Mouse (Mus musculus) limb, embryonic 11.5 days (tissue): ENCODE measurements around the gene Vps9d1. TPM values are rescaled to one million over a fixed set of nuclear protein-coding genes. Genes with fewer than 3 reads are reported as not detected.
"Not testable (repeated sequence)": the region's sequence is repeated elsewhere in the genome, so short reads cannot be mapped to it uniquely, and the experiment has no call there.

Experiments
- ATAC-seq: fragments of 200-750 bp; cut with Nextera tagmentation; 2 replicates; pipeline ENCODE4 v1.8.0; 2017; ENCODE audit warnings: low read depth; ENCODE audit not compliant: insufficient number of reproducible peaks, low FRiP score, low TSS enrichment
- DNase-seq: peaks from one replicate; pipeline ENCODE4 v3.0.0-alpha.2; 2015; ENCODE audit warnings: low spot score
- H3K27ac ChIP-seq: fragments of 300-500 bp; sonication (generic); replicated peaks from 2 replicates; pipeline ENCODE4 v1.5.1; 2014; ENCODE audit warnings: low read depth, mild to moderate bottlenecking, low read length
- H3K27me3 ChIP-seq: fragments of 300-500 bp; sonication (generic); 2 replicates; pipeline ENCODE4 v1.6.1; 2014; ENCODE audit warnings: mild to moderate bottlenecking, low read length, mixed read lengths; ENCODE audit not compliant: control insufficient read depth, insufficient read depth
- H3K36me3 ChIP-seq: fragments of 300-500 bp; sonication (generic); 2 replicates; pipeline ENCODE4 v1.6.1; 2014; ENCODE audit warnings: mild to moderate bottlenecking, low read length, moderate library complexity, mixed read lengths; ENCODE audit not compliant: control insufficient read depth, insufficient read depth
- H3K4me1 ChIP-seq: fragments of 300-500 bp; sonication (generic); 2 replicates; pipeline ENCODE4 v1.6.1; 2014; ENCODE audit warnings: low read length, mixed read lengths; ENCODE audit not compliant: control insufficient read depth, insufficient read depth
- H3K4me2 ChIP-seq: fragments of 300-500 bp; sonication (generic); 2 replicates; pipeline ENCODE4 v1.6.1; 2014; ENCODE audit warnings: low read depth, mild to moderate bottlenecking, moderate library complexity; ENCODE audit not compliant: severe bottlenecking
- H3K4me3 ChIP-seq: fragments of 300-500 bp; sonication (generic); 2 replicates; pipeline ENCODE4 v1.5.1; 2014; ENCODE audit warnings: low read depth, low read length
- H3K9ac ChIP-seq: fragments of 300-500 bp; sonication (generic); 2 replicates; pipeline ENCODE4 v1.6.1; 2014; ENCODE audit warnings: mild to moderate bottlenecking, low read length
- H3K9me3 ChIP-seq: fragments of 300-500 bp; sonication (generic); 2 replicates; pipeline ENCODE4 v1.6.1; 2016; ENCODE audit warnings: low read length; ENCODE audit not compliant: control insufficient read depth
- WGBS: fragments of 180-500 bp; shearing (Covaris S2); extraction: QIAGEN DNeasy Blood & Tissue Kit; methylation state at CpG from one replicate; pipeline ENCODE4 v1.1.7; 2014; 5-methylcytosine and 5-hydroxymethylcytosine counted together
- polyA plus RNA-seq: library from polyadenylated mRNA; unstranded; fragments of >200 nt; fragmentation: Nextera tagmentation; extraction: Ambion mirVana; gene quantifications from 2 replicates; pipeline ENCODE4 v1.2.1, GENCODE M21; 2014

Gene Vps9d1
- polyA plus RNA-seq, 1 experiment from 2014 or later = 25.6 TPM

DNA sequence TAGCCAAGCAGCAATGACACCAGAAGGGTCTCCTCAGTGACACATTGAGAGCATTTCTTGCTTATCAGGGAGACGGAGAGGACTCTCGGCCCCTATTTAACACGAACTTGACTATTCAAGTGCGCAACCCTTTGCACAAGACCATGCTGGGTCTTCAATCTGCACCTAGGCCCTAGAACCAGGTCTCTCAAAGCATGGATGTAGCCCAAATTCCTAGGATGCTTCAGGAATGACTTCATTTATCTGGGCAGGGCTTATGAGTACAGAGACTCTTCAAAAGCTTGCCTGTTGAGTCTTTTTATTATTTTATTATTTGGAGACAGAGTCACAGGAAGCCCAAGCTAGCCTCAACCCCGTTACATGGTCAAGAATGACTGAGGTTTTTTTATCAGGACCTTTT is 30.3 kb upstream of the Vps9d1 start:
- Histone ChIP-seq H3K9ac (no peak overlapping the region), H3K4me1 (no peaks in the 10 kb centered on the region), H3K4me3 (no peak overlapping the region), H3K27ac (no peak overlapping the region), H3K9me3 (no peaks in the 10 kb centered on the region), H3K27me3 (no peaks in the 10 kb centered on the region), H3K4me2 (no peak overlapping the region), H3K36me3 (peaks cover 14% of the 10 kb centered on the region)
- WGBS = 92% methylated on average over 5 of the region's 5 CpGs
- DNase-seq (no peak), ATAC-seq (no peak)

- H3K4me1 ChIP-seq = no peaks in the 10 kb centered on the region
- H3K4me3 ChIP-seq = no peak overlapping the region
- no peaks in the 10 kb centered on the region for H3K9me3 ChIP-seq
- no peaks in the 10 kb centered on the region for H3K27me3 ChIP-seq
- ATAC-seq (no peak), DNase-seq (no peak)
- peaks cover 10% of the 10 kb centered on the region for H3K36me3 ChIP-seq
- H3K27ac ChIP-seq = no peak overlapping the region
- H3K9ac ChIP-seq = no peak overlapping the region
- no peak overlapping the region for H3K4me2 ChIP-seq
- 90% methylated on average over 7 of the region's 7 CpGs for WGBS
Measured at GRCm38 (mm10) chr8:123283991-123284390, 29.8 kb upstream of the Vps9d1 start.

- not testable (repeated sequence) for DNase-seq, H3K9me3 ChIP-seq, H3K9ac ChIP-seq, H3K4me1 ChIP-seq, ATAC-seq, H3K36me3 ChIP-seq, H3K27me3 ChIP-seq, H3K4me3 ChIP-seq, H3K4me2 ChIP-seq, H3K27ac ChIP-seq
- WGBS = 96% methylated on average over 5 of the region's 6 CpGs
Measured at GRCm38 (mm10) chr8:123282994-123283393, 28.8 kb upstream of the Vps9d1 start.

GRCm38 (mm10) chr8:123280302-123281094 is 26.4 kb upstream of the Vps9d1 start:
- WGBS = 86% methylated on average over 13 of the region's 13 CpGs

DNA sequence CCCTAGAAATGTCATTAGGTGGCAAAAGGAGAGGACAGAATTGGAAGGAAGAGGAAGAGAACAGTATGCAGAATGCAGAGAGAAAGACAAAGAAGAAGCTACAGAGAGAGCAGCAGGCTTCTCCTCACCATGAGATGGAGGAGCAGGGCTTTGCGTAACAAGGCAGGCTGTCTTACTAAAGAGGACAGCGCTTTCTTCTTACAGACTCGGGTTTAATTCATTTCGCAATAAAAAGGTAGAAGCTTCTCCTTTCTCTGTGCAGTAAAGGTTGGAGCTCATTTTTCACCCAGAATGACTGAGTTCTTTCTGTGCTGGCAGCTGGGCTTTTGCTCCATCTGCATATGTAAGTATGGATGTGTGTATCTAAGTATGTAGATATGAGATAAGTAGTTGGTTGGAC is 25.7 kb upstream of the Vps9d1 start:
- WGBS = 92% methylated on average over 4 of the region's 4 CpGs
- Histone ChIP-seq H3K9me3 (no peaks in the 10 kb centered on the region), H3K4me2 (no peak overlapping the region), H3K4me1 (no peaks in the 10 kb centered on the region), H3K9ac (no peak overlapping the region), H3K27me3 (no peaks in the 10 kb centered on the region), H3K36me3 (peaks cover 2% of the 10 kb centered on the region), H3K4me3 (no peak overlapping the region), H3K27ac (no peak overlapping the region)
- DNase-seq (no peak), ATAC-seq (no peak)

More at GRCm38 (mm10) chr8:123280302-123281094, 26.4 kb upstream of the Vps9d1 start:
- DNase-seq = no peak
- H3K9me3 ChIP-seq = no peaks in the 10 kb centered on the region
- H3K4me1 ChIP-seq = no peaks in the 10 kb centered on the region
- peaks cover 2% of the 10 kb centered on the region for H3K36me3 ChIP-seq
- H3K27me3 ChIP-seq = no peaks in the 10 kb centered on the region
- no peak overlapping the region for H3K9ac ChIP-seq
- no peak overlapping the region for H3K4me2 ChIP-seq
- no peak overlapping the region for H3K4me3 ChIP-seq
- H3K27ac ChIP-seq = no peak overlapping the region
- no peak for ATAC-seq

- ATAC-seq = no peak
- H3K36me3 ChIP-seq = peaks cover 2% of the 10 kb centered on the region; the same call in 1 of the 2 replicates
- no peak overlapping the region for H3K4me2 ChIP-seq
- H3K9ac ChIP-seq = no peak overlapping the region
- no peak for DNase-seq
- no peaks in the 10 kb centered on the region for H3K9me3 ChIP-seq
- H3K27me3 ChIP-seq = no peaks in the 10 kb centered on the region
- no peak overlapping the region for H3K4me3 ChIP-seq
- no peaks in the 10 kb centered on the region for H3K4me1 ChIP-seq
- H3K27ac ChIP-seq = no peak overlapping the region
- 79% methylated on average over 7 of the region's 7 CpGs for WGBS
Measured at GRCm38 (mm10) chr8:123278445-123278844, 24.3 kb upstream of the Vps9d1 start.

- no peak overlapping the region for H3K9ac ChIP-seq
- H3K27ac ChIP-seq = no peak overlapping the region
- H3K9me3 ChIP-seq = no peaks in the 10 kb centered on the region
- no peak overlapping the region for H3K4me3 ChIP-seq
- no peak for DNase-seq
- ATAC-seq = no peak
- H3K4me2 ChIP-seq = no peak overlapping the region
- H3K36me3 ChIP-seq = no peaks in the 10 kb centered on the region; the same call in none of the 2 replicates
- H3K27me3 ChIP-seq = no peaks in the 10 kb centered on the region
- 95% methylated on average over 12 of the region's 12 CpGs for WGBS
- H3K4me1 ChIP-seq = no peaks in the 10 kb centered on the region
Measured at GRCm38 (mm10) chr8:123275096-123275495, 20.9 kb upstream of the Vps9d1 start.

- no peaks in the 10 kb centered on the region for H3K4me1 ChIP-seq
- ATAC-seq (no peak), DNase-seq (no peak)
- no peak overlapping the region for H3K9ac ChIP-seq
- peaks cover 3% of the 10 kb centered on the region for H3K36me3 ChIP-seq
- WGBS = 84% methylated on average over 5 of the region's 5 CpGs
- no peak overlapping the region for H3K4me3 ChIP-seq
- no peak overlapping the region for H3K27ac ChIP-seq
- no peaks in the 10 kb centered on the region for H3K9me3 ChIP-seq
- H3K4me2 ChIP-seq = no peak overlapping the region
- no peaks in the 10 kb centered on the region for H3K27me3 ChIP-seq
Measured at GRCm38 (mm10) chr8:123274447-123274846, 20.3 kb upstream of the Vps9d1 start.

DNA sequence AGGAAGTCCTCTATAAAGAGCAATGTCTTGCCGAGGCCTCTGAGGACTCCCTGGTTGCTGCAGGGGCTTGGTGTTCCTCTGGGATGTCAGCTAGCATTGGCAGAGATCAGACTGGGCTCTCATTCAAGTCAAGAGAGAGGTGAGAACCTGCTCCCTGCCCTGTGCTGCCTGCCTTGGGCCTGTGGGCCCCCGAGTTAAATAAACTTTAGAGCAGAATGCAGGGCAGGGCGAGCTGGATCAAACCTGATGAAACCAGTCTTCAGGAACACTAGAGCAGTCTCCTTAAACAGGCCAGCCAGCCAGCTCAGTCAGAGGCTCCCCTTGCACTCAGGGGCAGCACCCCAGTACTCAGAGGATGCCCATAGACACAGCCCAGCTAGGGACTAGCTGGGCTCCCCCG is 17.8 kb upstream of the Vps9d1 start:
- no peaks in the 10 kb centered on the region for H3K4me1 ChIP-seq
- DNase-seq (no peak), ATAC-seq (no peak)
- no peaks in the 10 kb centered on the region for H3K9me3 ChIP-seq
- H3K36me3 ChIP-seq = peaks cover 22% of the 10 kb centered on the region
- H3K4me3 ChIP-seq = no peak overlapping the region
- H3K27me3 ChIP-seq = no peaks in the 10 kb centered on the region
- no peak overlapping the region for H3K4me2 ChIP-seq
- WGBS = 80% methylated on average over 4 of the region's 4 CpGs
- H3K9ac ChIP-seq = no peak overlapping the region
- H3K27ac ChIP-seq = no peak overlapping the region
